Mouse (Mus musculus): Measurements from ENCODE around the gene Tanc2.
A peak's percentile ranks its signal among the peaks of the same experiment; 100 is the strongest.

Tanc2 gene

GRCm38 (mm10) chr11:105589877-105590641, at the start of gene Tanc2:
Gene Tanc2 (plus strand): TSS chr11:105589986.
- peak; percentile 45 for DNase-seq (ENCODE audit: low spot score)

- DNase-seq (ENCODE audit: low spot score) = no peak
Measured at GRCm38 (mm10) chr11:105540781-105541180, 49.0 kb upstream of the Tanc2 start.

GRCm38 (mm10) chr11:105541366-105541765, 48.4 kb upstream of the Tanc2 start:
- no peak for DNase-seq (ENCODE audit: low spot score)

GRCm38 (mm10) chr11:105542129-105542528, 47.7 kb upstream of the Tanc2 start:
- no peak for DNase-seq (ENCODE audit: low spot score)

GRCm38 (mm10) chr11:105545801-105546200, 44.0 kb upstream of the Tanc2 start:
- DNase-seq (ENCODE audit: low spot score) = no peak

- no peak for DNase-seq (ENCODE audit: low spot score)
Measured at GRCm38 (mm10) chr11:105546393-105546792, 43.4 kb upstream of the Tanc2 start.

GRCm38 (mm10) chr11:105548383-105548782, 41.4 kb upstream of the Tanc2 start:
- no peak for DNase-seq (ENCODE audit: low spot score)

- DNase-seq (ENCODE audit: low spot score) = no peak
Measured at GRCm38 (mm10) chr11:105549164-105550121, 40.3 kb upstream of the Tanc2 start.

- no peak for DNase-seq (ENCODE audit: low spot score)
Measured at GRCm38 (mm10) chr11:105557285-105557684, 32.5 kb upstream of the Tanc2 start.

GRCm38 (mm10) chr11:105558091-105558490, 31.7 kb upstream of the Tanc2 start:
- no peak for DNase-seq (ENCODE audit: low spot score)

GRCm38 (mm10) chr11:105558803-105559505, 30.8 kb upstream of the Tanc2 start:
- DNase-seq (ENCODE audit: low spot score) = no peak

- DNase-seq (ENCODE audit: low spot score) = no peak
Measured at GRCm38 (mm10) chr11:105563546-105563945, 26.2 kb upstream of the Tanc2 start.

GRCm38 (mm10) chr11:105567221-105567641, 22.6 kb upstream of the Tanc2 start:
- peak; percentile 15 for DNase-seq (ENCODE audit: low spot score)

GRCm38 (mm10) chr11:105571996-105572395, 17.8 kb upstream of the Tanc2 start:
- DNase-seq (ENCODE audit: low spot score) = no peak

- no peak for DNase-seq (ENCODE audit: low spot score)
Measured at GRCm38 (mm10) chr11:105574241-105574640, 15.5 kb upstream of the Tanc2 start.

- no peak for DNase-seq (ENCODE audit: low spot score)
Measured at GRCm38 (mm10) chr11:105577211-105577610, 12.6 kb upstream of the Tanc2 start.

GRCm38 (mm10) chr11:105582020-105582419, 7.8 kb upstream of the Tanc2 start:
- DNase-seq (ENCODE audit: low spot score) = no peak

GRCm38 (mm10) chr11:105589231-105589876, 432 bp upstream of the Tanc2 start:
- peak; percentile 95 for DNase-seq (ENCODE audit: low spot score)

GRCm38 (mm10) chr11:105591905-105592304, 2.1 kb downstream of the Tanc2 start:
- DNase-seq (ENCODE audit: low spot score) = peak; percentile 78

- DNase-seq (ENCODE audit: low spot score) = no peak
Measured at GRCm38 (mm10) chr11:105602177-105602576, 12.4 kb downstream of the Tanc2 start.

GRCm38 (mm10) chr11:105626201-105626600, 36.4 kb downstream of the Tanc2 start:
- DNase-seq (ENCODE audit: low spot score) = no peak

GRCm38 (mm10) chr11:105643995-105644394, 54.2 kb downstream of the Tanc2 start:
- DNase-seq (ENCODE audit: low spot score) = no peak

All from layer of hippocampus, adult 11-12 months (tissue).